Mouse (Mus musculus) cerebellum, postnatal 4 days (tissue): ENCODE data around the gene Arntl2.
"Not testable (repeated sequence)": the region's sequence is repeated elsewhere in the genome, so short reads cannot be mapped to it uniquely, and the experiment has no call there.

Experiments
- DNase-seq, 2 experiments: peaks; one replicate each; pipeline ENCODE4 v3.0.0; 2022; ENCODE audit warnings: low spot score in 2 of 2, mixed read lengths in 1 of 2

Gene Arntl2

GRCm38 (mm10) chr6:146847402-146847801, 51.5 kb downstream of the Arntl2 start:
- DNase-seq, result no peak

- DNase-seq, result no peak
Observed at GRCm38 (mm10) chr6:146848281-146848680, 52.4 kb downstream of the Arntl2 start.

- DNase-seq, result no peak
Observed at GRCm38 (mm10) chr6:146850050-146850449, 54.2 kb downstream of the Arntl2 start, which contains the start of gene Smco2. TSS of gene Smco2 (plus strand) at chr6:146850104.

GRCm38 (mm10) chr6:146851916-146852315, 56.1 kb downstream of the Arntl2 start:
- no peak for DNase-seq

- DNase-seq, result no peak
Observed at GRCm38 (mm10) chr6:146852739-146853138, 56.9 kb downstream of the Arntl2 start.

- no peak for DNase-seq
Observed at GRCm38 (mm10) chr6:146855185-146855584, 59.3 kb downstream of the Arntl2 start.

- DNase-seq, result no peak
Observed at GRCm38 (mm10) chr6:146857386-146857785, 61.5 kb downstream of the Arntl2 start.

- no peak for DNase-seq
Observed at GRCm38 (mm10) chr6:146863154-146863553, 67.3 kb downstream of the Arntl2 start.

- not testable (repeated sequence) for DNase-seq
Observed at GRCm38 (mm10) chr6:146864370-146864769, 68.5 kb downstream of the Arntl2 start.

- DNase-seq, result no peak
Observed at GRCm38 (mm10) chr6:146865701-146866100, 69.8 kb downstream of the Arntl2 start.

- no peak for DNase-seq
Observed at GRCm38 (mm10) chr6:146871975-146872374, 76.1 kb downstream of the Arntl2 start.

- DNase-seq, result no peak
Observed at GRCm38 (mm10) chr6:146874415-146874814, 78.6 kb downstream of the Arntl2 start.

- DNase-seq, result no peak
Observed at GRCm38 (mm10) chr6:146876820-146877219, 81.0 kb downstream of the Arntl2 start.

GRCm38 (mm10) chr6:146877425-146878045, 81.7 kb downstream of the Arntl2 start:
- DNase-seq, result no peak

GRCm38 (mm10) chr6:146878926-146879325, 83.1 kb downstream of the Arntl2 start:
- DNase-seq, result no peak

- no peak for DNase-seq
Observed at GRCm38 (mm10) chr6:146879856-146880255, 84.0 kb downstream of the Arntl2 start.

- DNase-seq, result no peak
Observed at GRCm38 (mm10) chr6:146880296-146880695, 84.4 kb downstream of the Arntl2 start.

GRCm38 (mm10) chr6:146881896-146882770, 86.3 kb downstream of the Arntl2 start:
- DNase-seq, result no peak
